Mouse (Mus musculus): ENCODE results near the gene Zfp580. TPM values are rescaled to one million over a fixed set of nuclear protein-coding genes. Genes with fewer than 3 reads are reported as not detected.

Zfp580 gene
- 1.6 TPM in 2 replicates for polyA plus RNA-seq (2012; rRNA removed)

GRCm38 (mm10) chr7:5051193-5052192 is at the start of gene Zfp580:
TSS of gene Zfp580 (plus strand) at chr7:5051538.

GRCm38 (mm10) chr7:5014251-5015117 is 36.9 kb upstream of the Zfp580 start, which contains the start of the genes Zfp524 and Fiz1:
TSS of gene Zfp524 (plus strand) at chr7:5014415.
TSS of gene Fiz1 (minus strand) at chr7:5014697.

GRCm38 (mm10) chr7:5015118-5016001 is 36.0 kb upstream of the Zfp580 start, which contains the start of gene Gm44973:
TSS of gene Gm44973 (plus strand) at chr7:5015496.

DNA sequence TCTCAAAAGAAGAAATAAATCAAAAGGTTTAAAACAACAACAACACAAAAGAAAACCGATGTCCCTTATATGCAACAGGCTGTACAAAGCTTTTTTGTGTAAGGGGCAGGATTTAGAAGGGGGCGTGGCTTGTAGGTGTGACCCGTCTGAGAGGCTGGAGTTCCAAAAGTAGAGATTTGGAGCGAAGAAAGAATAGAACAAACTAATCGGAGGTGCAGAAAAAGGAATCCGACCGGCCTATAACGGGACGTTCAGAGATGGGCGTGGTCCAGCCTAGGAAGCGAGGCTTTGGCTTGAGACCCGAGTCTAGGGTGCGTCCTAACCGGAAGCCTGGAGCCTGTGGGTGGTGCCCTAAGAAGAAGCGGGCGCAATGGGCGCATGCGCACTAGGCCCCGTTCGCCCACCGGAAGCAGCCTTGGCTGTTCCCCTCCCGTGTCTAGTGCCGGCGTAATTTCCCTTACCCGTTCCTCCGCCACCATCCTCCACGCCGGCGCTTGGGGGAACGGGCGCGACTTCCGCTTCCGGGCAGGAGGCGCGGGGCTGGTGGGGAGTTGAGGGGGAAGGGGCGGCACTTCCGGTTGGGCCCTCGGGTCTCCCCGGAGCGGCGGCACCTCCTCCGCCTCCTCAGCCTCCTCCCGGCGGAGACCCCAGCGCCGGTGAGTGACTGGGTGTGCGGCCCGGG is 31.2 kb upstream of the Zfp580 start, which contains the start of the genes Zfp865 and Ccdc106:
TSS of gene Zfp865 (plus strand) at position 377 of the 682 bp plus-strand sequence.
TSS of gene Ccdc106 (plus strand) at position 554 of the 682 bp plus-strand sequence.

GRCm38 (mm10) chr7:5033818-5034217 is 17.5 kb upstream of the Zfp580 start, which contains the start of gene 4632433K11Rik:
TSS of gene 4632433K11Rik (plus strand) at chr7:5034118.

DNA sequence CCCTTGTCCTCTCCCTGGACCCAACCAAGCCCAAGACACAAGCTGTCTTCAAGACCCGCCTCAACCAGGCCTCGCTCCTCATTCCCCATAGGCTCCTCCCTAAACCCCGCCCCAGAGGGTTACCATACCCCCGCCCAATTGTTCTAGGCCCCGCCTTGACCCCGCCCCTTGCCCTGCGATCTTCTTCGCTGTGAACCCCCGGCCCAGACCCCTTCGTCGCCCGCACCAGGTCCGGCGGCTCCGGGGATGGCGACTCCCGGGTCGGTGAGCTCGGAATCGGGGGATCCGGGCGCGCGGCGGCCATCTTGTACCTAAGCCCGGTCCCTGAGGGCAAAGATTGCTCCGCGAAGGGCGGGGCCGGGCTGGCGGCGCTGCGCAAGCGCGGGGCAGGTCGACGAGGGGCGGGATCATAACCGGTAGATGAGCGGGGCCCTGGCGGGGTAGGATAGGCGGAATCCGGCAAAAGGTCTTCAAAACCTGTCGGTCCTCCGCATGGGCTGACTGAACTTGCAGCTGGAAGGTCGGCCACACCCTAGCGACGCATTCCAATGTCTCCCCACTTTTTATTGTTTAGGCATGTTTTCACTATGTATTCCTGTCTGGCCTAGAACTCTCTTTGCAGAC is 13.1 kb upstream of the Zfp580 start, which contains the start of gene Zfp784:
TSS of gene Zfp784 (minus strand) at position 338 of the 624 bp plus-strand sequence.

DNA sequence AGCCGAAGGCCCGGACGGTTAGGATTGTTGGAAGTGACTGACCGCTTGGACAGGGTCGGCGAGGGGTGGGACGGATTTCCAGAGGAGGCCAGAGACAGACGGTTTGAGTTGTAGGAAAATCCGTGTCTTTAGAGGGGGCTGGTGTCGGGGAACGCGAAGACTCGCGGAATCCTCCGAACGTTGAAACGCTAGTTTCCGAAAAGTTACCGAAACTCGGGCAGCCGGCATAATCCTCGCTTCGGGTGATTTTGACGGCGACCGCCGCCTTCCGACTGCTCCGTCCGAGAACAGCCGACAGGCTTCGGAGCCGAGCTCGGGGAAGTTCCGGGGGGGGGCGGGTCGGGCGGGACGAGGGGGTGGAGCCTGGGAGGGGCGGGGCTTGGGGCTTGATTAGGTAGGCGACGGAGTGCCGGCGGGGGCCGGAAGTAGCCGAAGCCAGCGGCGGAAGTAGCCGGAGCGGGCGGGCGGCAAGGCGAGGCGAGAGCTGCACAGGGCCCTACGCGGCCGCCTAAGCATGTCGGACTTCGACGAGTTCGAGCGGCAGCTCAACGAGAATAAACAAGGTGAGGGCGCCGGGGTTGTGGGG is 10.5 kb downstream of the Zfp580 start, which contains the start of gene U2af2:
TSS of gene U2af2 (plus strand) at position 370 of the 586 bp plus-strand sequence.

GRCm38 (mm10) chr7:5080010-5080751 is 28.8 kb downstream of the Zfp580 start, which contains the start of gene Epn1:
TSS of gene Epn1 (plus strand) at chr7:5080235.

Other genes with a start within 250 kb of the Zfp580 start
- gene Ube2s, start 238.9 kb upstream of the Zfp580 start, polyA plus RNA-seq (2012; rRNA removed), result 252 and 281 TPM in 2 replicates
- 0.08 and 0.18 TPM in 2 replicates for gene Shisa7, start 206.8 kb upstream of the Zfp580 start, polyA plus RNA-seq (2012; rRNA removed)
- gene Isoc2b, start 181.3 kb upstream of the Zfp580 start, polyA plus RNA-seq (2012; rRNA removed), result 5.7 and 6.4 TPM in 2 replicates
- gene Isoc2a, start 174.4 kb upstream of the Zfp580 start, polyA plus RNA-seq (2012; rRNA removed), result 29.3 and 33.2 TPM in 2 replicates
- 0.03 and 0.05 TPM in 2 replicates for gene Gm36210, start 145.0 kb upstream of the Zfp580 start, polyA plus RNA-seq (2012; rRNA removed)
- gene Zfp628, start 136.3 kb upstream of the Zfp580 start, polyA plus RNA-seq (2012; rRNA removed), result 2.1 and 2.5 TPM in 2 replicates
- 0.61 and 0.77 TPM in 2 replicates for gene Nat14, start 129.5 kb upstream of the Zfp580 start, polyA plus RNA-seq (2012; rRNA removed)
- gene Ssc5d, start 125.8 kb upstream of the Zfp580 start, polyA plus RNA-seq (2012; rRNA removed), result 0.25 and 0.30 TPM in 2 replicates
- gene Sbk2, start 87.1 kb upstream of the Zfp580 start, polyA plus RNA-seq (2012; rRNA removed), result 0.06 TPM in 1 of 2 replicates, not detected in the other
- 0.01 TPM in 2 replicates for gene Sbk3, start 80.4 kb upstream of the Zfp580 start, polyA plus RNA-seq (2012; rRNA removed)
- gene Zfp579, start 55.4 kb upstream of the Zfp580 start, polyA plus RNA-seq (2012; rRNA removed), result 8.2 and 11.4 TPM in 2 replicates
- gene Zfp524, start 37.1 kb upstream of the Zfp580 start, polyA plus RNA-seq (2012; rRNA removed), result 10.6 and 11.9 TPM in 2 replicates
- gene Fiz1, start 36.8 kb upstream of the Zfp580 start, polyA plus RNA-seq (2012; rRNA removed), result 11.8 and 13.2 TPM in 2 replicates
- gene Gm44973, start 36.0 kb upstream of the Zfp580 start, polyA plus RNA-seq (2012; rRNA removed), result 0.10 TPM in 1 of 2 replicates, not detected in the other
- 5.6 and 7.4 TPM in 2 replicates for gene Zfp865, start 31.2 kb upstream of the Zfp580 start, polyA plus RNA-seq (2012; rRNA removed)
- 0.32 and 0.41 TPM in 2 replicates for gene Ccdc106, start 31.0 kb upstream of the Zfp580 start, polyA plus RNA-seq (2012; rRNA removed)
- not detected in 2 replicates for gene 4632433K11Rik, start 17.4 kb upstream of the Zfp580 start, polyA plus RNA-seq (2012; rRNA removed)
- 1.6 and 1.7 TPM in 2 replicates for gene Zfp784, start 13.1 kb upstream of the Zfp580 start, polyA plus RNA-seq (2012; rRNA removed)
- gene U2af2, start 10.6 kb downstream of the Zfp580 start, polyA plus RNA-seq (2012; rRNA removed), result 90.0 and 99.7 TPM in 2 replicates
- gene Epn1, start 28.7 kb downstream of the Zfp580 start, polyA plus RNA-seq (2012; rRNA removed), result 42.2 and 48.3 TPM in 2 replicates
- gene Rfpl4, start 65.4 kb downstream of the Zfp580 start, polyA plus RNA-seq (2012; rRNA removed), result not detected in 2 replicates
- 0.56 and 0.59 TPM in 2 replicates for gene Rasl2-9, start 74.4 kb downstream of the Zfp580 start, polyA plus RNA-seq (2012; rRNA removed)
- gene Vmn1r55, start 98.1 kb downstream of the Zfp580 start, polyA plus RNA-seq (2012; rRNA removed), result not detected in 2 replicates
- gene Vmn1r56, start 145.2 kb downstream of the Zfp580 start, polyA plus RNA-seq (2012; rRNA removed), result not detected in 2 replicates
- gene Vmn1r57, start 167.0 kb downstream of the Zfp580 start, polyA plus RNA-seq (2012; rRNA removed), result not detected in 2 replicates